Mouse (Mus musculus): ENCODE data around the gene Zfp568. TPM values are rescaled to one million over a fixed set of nuclear protein-coding genes. Genes with fewer than 3 reads are reported as not detected.
"Not testable (repeated sequence)": the region's sequence is repeated elsewhere in the genome, so short reads cannot be mapped to it uniquely, and the experiment has no call there.

Gene Zfp568
- total and polyA plus RNA-seq, 3 experiments, result 5.1 to 26.2 (median 22.0) TPM

GRCm38 (mm10) chr7:29953086-29953485 is 30.7 kb upstream of the Zfp568 start:
- peaks cover 9% of the 10 kb centered on the region for H3K4me1 ChIP-seq (ENCODE audit: insufficient read depth, low read depth, low read length)
- TF ChIP-seq POLR2AphosphoS5 (IDR thresholded peaks at IDR 0.05; ENCODE audit: insufficient replicate concordance, low read depth, low read length), result no peak
- no peak for TF ChIP-seq CTCF (IDR thresholded peaks at IDR 0.05; ENCODE audit: low read depth, low read length)
- TF ChIP-seq GATA1 (IDR thresholded peaks at IDR 0.05; ENCODE audit: borderline replicate concordance, low read length), result no peak
- no peak for TF ChIP-seq TAL1 (conservative IDR thresholded peaks at IDR 0.05; ENCODE audit: low read depth, low read length)
- no peak for TF ChIP-seq GATA2 (IDR thresholded peaks at IDR 0.05; ENCODE audit: borderline replicate concordance, low read depth, low read length)
- no peaks in the 10 kb centered on the region for H3K27me3 ChIP-seq (ENCODE audit: insufficient read depth, low read length)
- H3K4me3 ChIP-seq (ENCODE audit: low read depth, low read length), result peak overlapping the region; percentile 79
- DNase-seq (ENCODE audit: low spot score) (no peak), ATAC-seq (ENCODE audit: extremely low read depth, insufficient number of reproducible peaks, low FRiP score, poor library complexity, severe bottlenecking) (no peak)
- peaks cover 30% of the 10 kb centered on the region for H3K36me3 ChIP-seq (replicated peaks)
- H3K9me3 ChIP-seq (replicated peaks), result no peaks in the 10 kb centered on the region

- ATAC-seq (ENCODE audit: extremely low read depth, insufficient number of reproducible peaks, low FRiP score, poor library complexity, severe bottlenecking) (peak; percentile 58), DNase-seq (ENCODE audit: low spot score) (peak; percentile 78)
- no peak for TF ChIP-seq POLR2AphosphoS5 (IDR thresholded peaks at IDR 0.05; ENCODE audit: insufficient replicate concordance, low read depth, low read length)
- TF ChIP-seq CTCF (IDR thresholded peaks at IDR 0.05; ENCODE audit: low read depth, low read length), result no peak
- TF ChIP-seq GATA1 (IDR thresholded peaks at IDR 0.05; ENCODE audit: borderline replicate concordance, low read length), result no peak
- TF ChIP-seq GATA2 (IDR thresholded peaks at IDR 0.05; ENCODE audit: borderline replicate concordance, low read depth, low read length), result no peak
- TF ChIP-seq TAL1 (conservative IDR thresholded peaks at IDR 0.05; ENCODE audit: low read depth, low read length), result no peak
- H3K9me3 ChIP-seq (replicated peaks), result no peaks in the 10 kb centered on the region
- no peaks in the 10 kb centered on the region for H3K27me3 ChIP-seq (ENCODE audit: insufficient read depth, low read length)
- peaks cover 25% of the 10 kb centered on the region for H3K36me3 ChIP-seq (replicated peaks)
- H3K4me3 ChIP-seq (ENCODE audit: low read depth, low read length), result peak within 1 kb of the TSS; percentile 79
- peaks cover 9% of the 10 kb centered on the region for H3K4me1 ChIP-seq (ENCODE audit: insufficient read depth, low read depth, low read length)
Measured at GRCm38 (mm10) chr7:29953513-29954401, 30.0 kb upstream of the Zfp568 start, which contains the start of gene Zfp74. Gene Zfp74, minus strand, starts transcription at chr7:29954089.

GRCm38 (mm10) chr7:29954731-29955130 is 29.0 kb upstream of the Zfp568 start:
- no peaks in the 10 kb centered on the region for H3K9me3 ChIP-seq (replicated peaks)
- ATAC-seq (ENCODE audit: extremely low read depth, insufficient number of reproducible peaks, low FRiP score, poor library complexity, severe bottlenecking), result no peak
- peaks cover 17% of the 10 kb centered on the region for H3K36me3 ChIP-seq (replicated peaks)
- H3K4me3 ChIP-seq (ENCODE audit: low read depth, low read length), result peak overlapping the region; percentile 79; the same call in 1 of the 2 replicates
- peak; percentile 28 for DNase-seq (ENCODE audit: low spot score)
- TF ChIP-seq CTCF (IDR thresholded peaks at IDR 0.05; ENCODE audit: low read depth, low read length), result peak; percentile 63
- no peak for TF ChIP-seq POLR2AphosphoS5 (IDR thresholded peaks at IDR 0.05; ENCODE audit: insufficient replicate concordance, low read depth, low read length)
- peaks cover 9% of the 10 kb centered on the region for H3K4me1 ChIP-seq (ENCODE audit: insufficient read depth, low read depth, low read length)
- H3K27me3 ChIP-seq (ENCODE audit: insufficient read depth, low read length), result no peaks in the 10 kb centered on the region

- H3K27me3 ChIP-seq (ENCODE audit: insufficient read depth, low read length), result no peaks in the 10 kb centered on the region
- ATAC-seq (ENCODE audit: extremely low read depth, insufficient number of reproducible peaks, low FRiP score, poor library complexity, severe bottlenecking), result no peak
- H3K36me3 ChIP-seq (replicated peaks), result peaks cover 5% of the 10 kb centered on the region
- peaks cover 9% of the 10 kb centered on the region for H3K4me1 ChIP-seq (ENCODE audit: insufficient read depth, low read depth, low read length)
- TF ChIP-seq GATA1 (IDR thresholded peaks at IDR 0.05; ENCODE audit: borderline replicate concordance, low read length) (no peak), POLR2AphosphoS5 (IDR thresholded peaks at IDR 0.05; ENCODE audit: insufficient replicate concordance, low read depth, low read length) (no peak), GATA2 (IDR thresholded peaks at IDR 0.05; ENCODE audit: borderline replicate concordance, low read depth, low read length) (no peak), CTCF (IDR thresholded peaks at IDR 0.05; ENCODE audit: low read depth, low read length) (no peak), TAL1 (conservative IDR thresholded peaks at IDR 0.05; ENCODE audit: low read depth, low read length) (no peak)
- no peak overlapping the region for H3K4me3 ChIP-seq (ENCODE audit: low read depth, low read length)
- H3K9me3 ChIP-seq (replicated peaks), result no peaks in the 10 kb centered on the region
- DNase-seq (ENCODE audit: low spot score), result no peak
Measured at GRCm38 (mm10) chr7:29956257-29956656, 27.5 kb upstream of the Zfp568 start.

- Histone ChIP-seq H3K9me3 (replicated peaks) (no peaks in the 10 kb centered on the region), H3K4me3 (ENCODE audit: low read depth, low read length) (no peak overlapping the region), H3K27me3 (ENCODE audit: insufficient read depth, low read length) (no peaks in the 10 kb centered on the region), H3K4me1 (ENCODE audit: insufficient read depth, low read depth, low read length) (peaks cover 7% of the 10 kb centered on the region), H3K36me3 (replicated peaks) (no peaks in the 10 kb centered on the region)
- no peak for ATAC-seq (ENCODE audit: extremely low read depth, insufficient number of reproducible peaks, low FRiP score, poor library complexity, severe bottlenecking)
- TF ChIP-seq POLR2AphosphoS5 (IDR thresholded peaks at IDR 0.05; ENCODE audit: insufficient replicate concordance, low read depth, low read length) (no peak), TAL1 (conservative IDR thresholded peaks at IDR 0.05; ENCODE audit: low read depth, low read length) (no peak), GATA1 (IDR thresholded peaks at IDR 0.05; ENCODE audit: borderline replicate concordance, low read length) (no peak), CTCF (IDR thresholded peaks at IDR 0.05; ENCODE audit: low read depth, low read length) (no peak), GATA2 (IDR thresholded peaks at IDR 0.05; ENCODE audit: borderline replicate concordance, low read depth, low read length) (no peak)
- DNase-seq (ENCODE audit: low spot score), result no peak
Measured at GRCm38 (mm10) chr7:29958125-29958724, 25.5 kb upstream of the Zfp568 start.

GRCm38 (mm10) chr7:29959004-29959403 is 24.8 kb upstream of the Zfp568 start:
- no peaks in the 10 kb centered on the region for H3K36me3 ChIP-seq (replicated peaks)
- H3K27me3 ChIP-seq (ENCODE audit: insufficient read depth, low read length), result no peaks in the 10 kb centered on the region
- no peak overlapping the region for H3K4me3 ChIP-seq (ENCODE audit: low read depth, low read length)
- DNase-seq (ENCODE audit: low spot score) (no peak), ATAC-seq (ENCODE audit: extremely low read depth, insufficient number of reproducible peaks, low FRiP score, poor library complexity, severe bottlenecking) (no peak)
- TF ChIP-seq GATA1 (IDR thresholded peaks at IDR 0.05; ENCODE audit: borderline replicate concordance, low read length), result no peak
- no peak for TF ChIP-seq CTCF (IDR thresholded peaks at IDR 0.05; ENCODE audit: low read depth, low read length)
- TF ChIP-seq TAL1 (conservative IDR thresholded peaks at IDR 0.05; ENCODE audit: low read depth, low read length), result no peak
- TF ChIP-seq POLR2AphosphoS5 (IDR thresholded peaks at IDR 0.05; ENCODE audit: insufficient replicate concordance, low read depth, low read length), result no peak
- no peak for TF ChIP-seq GATA2 (IDR thresholded peaks at IDR 0.05; ENCODE audit: borderline replicate concordance, low read depth, low read length)
- no peaks in the 10 kb centered on the region for H3K9me3 ChIP-seq (replicated peaks)
- peaks cover 6% of the 10 kb centered on the region for H3K4me1 ChIP-seq (ENCODE audit: insufficient read depth, low read depth, low read length)

- DNase-seq (ENCODE audit: low spot score); H3K36me3 ChIP-seq (replicated peaks); H3K4me1 ChIP-seq (ENCODE audit: insufficient read depth, low read depth, low read length): not testable (repeated sequence)
Measured at GRCm38 (mm10) chr7:29965115-29965810, 18.5 kb upstream of the Zfp568 start.

More at GRCm38 (mm10) chr7:29965115-29965810, 18.5 kb upstream of the Zfp568 start:
- ATAC-seq (ENCODE audit: extremely low read depth, insufficient number of reproducible peaks, low FRiP score, poor library complexity, severe bottlenecking), result 0 out of 2 replicates have a peak, but pooled peaks have one; percentile 45
- H3K27me3 ChIP-seq (ENCODE audit: insufficient read depth, low read length); H3K9me3 ChIP-seq (replicated peaks); H3K4me3 ChIP-seq (ENCODE audit: low read depth, low read length): not testable (repeated sequence)

All from G1E (cell line).